Mouse (Mus musculus) embryo, embryonic 11 days (tissue): ENCODE measurements around the gene Ubqlnl.
A peak's percentile ranks its signal among the peaks of the same experiment; 100 is the strongest.

Source experiments
- DNase-seq: peaks from one replicate; pipeline ENCODE4 v3.0.0-alpha.2; 2015

Ubqlnl gene

GRCm38 (mm10) chr7:104150456-104150855 is at the start of gene Ubqlnl:
TSS of gene Ubqlnl (minus strand) at chr7:104150556.
- DNase-seq = no peak

GRCm38 (mm10) chr7:104199822-104200221 is 49.5 kb upstream of the Ubqlnl start:
- DNase-seq = peak; percentile 78

DNA sequence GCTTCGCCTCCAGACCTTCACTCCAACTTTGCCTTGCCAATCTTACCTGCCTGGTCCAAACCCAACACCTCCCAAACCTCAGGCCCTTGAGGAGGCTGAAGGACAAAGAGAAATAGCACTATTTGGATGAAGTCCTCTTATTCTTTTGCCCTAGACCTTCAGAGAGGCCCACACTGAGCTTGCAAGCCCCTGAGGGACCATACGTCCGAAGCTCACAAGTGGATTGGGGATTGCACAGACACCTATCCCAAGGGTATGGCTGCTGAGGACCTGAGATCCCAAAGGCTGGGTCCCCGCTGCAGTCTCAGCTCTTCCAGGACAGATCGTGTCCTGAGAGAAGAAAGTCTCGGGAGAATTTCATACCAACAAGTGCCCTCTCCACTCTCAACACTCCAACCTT is 45.5 kb upstream of the Ubqlnl start, which contains the start of gene Olfr649:
Gene Olfr649, minus strand, starts transcription at position 101 of the 400 bp plus-strand sequence.
- DNase-seq = no peak

DNA sequence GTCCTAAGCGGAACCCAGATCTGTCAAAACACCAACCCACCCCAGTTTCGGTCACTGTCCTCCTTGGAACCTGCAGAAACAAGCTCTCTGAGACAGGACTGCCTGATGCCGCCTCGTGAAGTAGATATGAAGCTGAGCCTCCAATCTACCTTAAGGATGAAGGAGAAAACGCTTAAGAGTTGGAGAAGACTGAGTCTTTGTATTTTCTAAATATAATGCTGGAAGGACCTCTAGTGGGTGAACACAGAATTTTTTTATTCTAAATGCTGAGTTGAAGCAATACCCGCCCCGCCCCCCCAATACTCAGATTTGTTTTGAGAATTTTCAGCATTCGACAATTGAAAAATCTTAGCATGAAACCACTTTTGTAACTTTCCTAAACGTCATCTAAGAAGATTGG is 40.9 kb upstream of the Ubqlnl start:
- DNase-seq = no peak

DNA sequence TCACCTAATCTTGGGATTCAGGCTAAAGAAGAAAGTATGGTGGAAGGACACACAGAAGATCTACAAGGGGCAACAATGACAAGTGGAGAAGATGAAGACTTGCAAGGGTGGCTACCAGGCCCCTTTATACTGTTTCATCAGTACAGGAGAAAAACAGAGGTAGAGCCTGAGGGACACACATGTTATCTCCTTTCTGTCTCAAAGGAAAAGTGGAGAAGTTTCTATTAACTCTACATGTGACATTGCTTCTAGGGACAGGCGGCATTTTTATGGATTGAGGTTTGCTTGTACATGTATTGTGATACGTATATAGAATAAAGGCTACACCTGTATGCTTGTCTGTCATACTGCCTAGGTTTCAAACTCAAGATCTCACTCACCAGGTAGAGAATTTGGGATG is 32.9 kb upstream of the Ubqlnl start, which contains the start of gene Olfr648:
Gene Olfr648, minus strand, starts transcription at position 101 of the 400 bp plus-strand sequence.
- no peak for DNase-seq

GRCm38 (mm10) chr7:104179074-104179473 is 28.7 kb upstream of the Ubqlnl start:
- DNase-seq = no peak

GRCm38 (mm10) chr7:104178422-104179054 is 28.2 kb upstream of the Ubqlnl start:
- no peak for DNase-seq

DNA sequence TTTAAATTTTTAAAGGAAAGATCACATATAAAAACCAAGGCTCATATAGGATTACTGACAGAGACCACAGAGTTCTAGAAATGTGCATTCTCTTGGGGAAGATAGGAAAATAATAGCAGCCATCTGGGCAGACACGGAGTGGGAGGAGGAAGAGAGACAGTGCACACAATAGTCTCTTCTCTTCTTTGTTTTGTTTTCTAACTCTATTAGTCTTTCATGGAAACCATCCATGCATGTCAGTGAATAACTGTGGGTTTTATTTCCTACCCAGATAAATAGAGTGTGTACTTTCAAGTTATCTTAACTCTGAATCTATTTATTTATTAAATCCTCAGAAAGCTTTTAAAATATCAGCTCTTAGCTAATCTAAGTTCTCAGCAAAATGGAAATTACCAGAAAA is 24.7 kb upstream of the Ubqlnl start:
- DNase-seq = no peak

DNA sequence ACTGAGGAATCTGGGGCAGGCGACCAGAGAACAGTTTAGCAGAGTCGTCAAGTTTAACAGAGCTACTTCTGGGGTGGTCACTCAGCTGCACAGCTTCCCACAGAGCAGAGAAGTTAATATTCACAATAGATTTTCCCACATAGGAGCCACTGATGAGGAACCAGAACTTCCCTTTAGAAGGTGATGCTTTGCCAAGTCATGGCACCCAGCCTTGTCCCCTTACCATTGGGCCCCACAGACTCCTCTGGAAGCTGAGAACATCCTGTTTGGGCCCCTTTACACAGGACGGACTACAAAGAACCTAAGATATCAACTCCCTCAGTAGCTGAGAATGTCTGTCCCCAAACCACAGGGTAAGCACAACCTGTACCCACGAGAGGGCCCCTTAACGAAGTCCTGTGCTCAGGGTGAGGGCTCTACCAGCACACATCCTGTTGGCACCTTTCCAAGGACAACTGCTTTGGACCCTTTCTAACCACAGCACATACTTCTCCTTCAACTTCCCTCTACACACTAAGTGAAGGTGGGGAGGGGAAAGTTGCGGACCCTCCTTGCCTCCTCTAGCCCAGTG is 19.4 kb upstream of the Ubqlnl start:
- no peak for DNase-seq

DNA sequence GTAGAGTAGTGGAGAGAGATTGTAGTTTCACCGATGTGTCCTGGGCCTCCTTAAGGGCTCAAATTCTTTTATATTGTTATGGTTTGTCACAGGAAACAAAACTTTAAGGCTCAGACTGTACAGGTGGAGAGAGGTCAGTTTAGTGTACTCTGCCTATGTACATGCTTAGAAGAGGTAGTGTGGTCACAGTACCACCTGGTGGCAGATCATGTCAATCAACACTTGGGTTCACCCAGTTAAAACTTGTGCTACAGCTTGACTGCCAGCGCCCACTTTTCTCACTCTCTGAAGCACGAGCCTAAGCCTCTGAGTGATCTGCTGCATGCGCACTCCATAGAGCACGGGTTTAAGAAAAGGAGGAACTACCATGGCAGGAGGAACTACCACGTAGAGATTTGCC is 16.7 kb upstream of the Ubqlnl start:
- DNase-seq = no peak

DNA sequence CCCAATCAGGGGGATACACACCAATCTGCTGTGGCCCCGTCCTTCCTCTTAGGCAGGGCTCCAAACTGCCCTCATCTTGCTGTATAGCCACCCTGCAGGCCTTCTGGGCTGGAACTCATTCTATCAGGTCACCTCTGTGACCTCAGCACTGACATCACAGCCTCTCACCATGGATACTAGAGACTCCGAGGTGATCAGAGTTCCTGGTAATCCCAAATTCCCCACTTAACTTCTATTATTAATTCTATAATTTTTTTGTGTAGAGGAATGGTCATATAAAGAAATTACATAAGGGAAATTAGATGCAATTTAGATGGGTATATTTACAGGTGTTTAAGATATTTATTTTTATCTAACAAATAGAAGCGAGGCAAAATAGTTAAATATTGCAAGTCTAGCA is 7.2 kb downstream of the Ubqlnl start, which contains the start of gene Ubqln3:
Gene Ubqln3, minus strand, starts transcription at position 101 of the 400 bp plus-strand sequence.
- DNase-seq = no peak

GRCm38 (mm10) chr7:104137305-104137704 is 13.1 kb downstream of the Ubqlnl start, which contains the start of gene Olfr643:
TSS of gene Olfr643 (minus strand) at chr7:104137405.
- no peak for DNase-seq

DNA sequence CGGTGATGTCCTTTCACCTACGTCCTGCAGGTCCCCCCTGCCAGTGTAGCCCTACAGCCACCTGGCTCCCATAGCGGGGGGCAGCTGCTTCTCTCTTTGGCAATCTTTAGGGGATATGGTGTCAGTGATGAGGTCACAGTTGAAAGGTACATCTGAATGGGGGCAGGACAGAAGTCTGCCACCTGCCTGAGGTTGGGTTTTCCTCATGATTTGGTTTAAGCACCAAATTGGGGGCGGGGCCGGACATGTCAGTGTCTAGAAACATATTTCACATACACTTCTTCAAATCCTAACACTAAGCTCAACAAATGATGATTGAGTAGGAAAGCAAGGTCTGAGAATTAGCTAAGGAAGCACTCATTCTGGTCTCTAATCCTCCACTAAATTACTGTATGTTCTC is 20.6 kb downstream of the Ubqlnl start, which contains the start of gene Ubqln5:
Gene Ubqln5, minus strand, starts transcription at position 101 of the 400 bp plus-strand sequence.
- DNase-seq = no peak

GRCm38 (mm10) chr7:104104757-104104972 is 45.7 kb downstream of the Ubqlnl start, which contains the start of gene Olfr646:
TSS of gene Olfr646 (plus strand) at chr7:104104873.
- DNase-seq = no peak

GRCm38 (mm10) chr7:104103913-104104756 is 46.2 kb downstream of the Ubqlnl start:
- DNase-seq = no peak
